Mouse (Mus musculus): ENCODE data around the gene Nxph3.

- TF ChIP-seq EP300 (IDR thresholded peaks at IDR 0.05) (no peak), CTCF (IDR thresholded peaks at IDR 0.05) (peak; percentile 35)
Measured at GRCm38 (mm10) chr11:95528231-95528630, 13.9 kb upstream of the Nxph3 start.
